Mouse (Mus musculus) MEL (cell line): ENCODE data around the gene Doc2g. TPM values are rescaled to one million over a fixed set of nuclear protein-coding genes. Genes with fewer than 3 reads are reported as not detected.

Source experiments
- DNase-seq: peaks from one replicate; pipeline ENCODE4 v3.0.0; 2011; ENCODE audit warnings: low read depth, low spot score
- H3K27ac ChIP-seq: 2 replicates; pipeline ENCODE4 v1.5.1; 2012; ENCODE audit warnings: low read depth, mild to moderate bottlenecking, control low read depth, low read length, moderate library complexity; ENCODE audit not compliant: control insufficient read depth
- H3K27me3 ChIP-seq, 2 experiments: fragments of 150-350 bp in 1 of 2; sonication (generic) in 1 of 2; 2 replicates each; pipeline ENCODE4 v1.6.1; 2012; ENCODE audit warnings: low read length in 2 of 2, mild to moderate bottlenecking in 2 of 2, improper control_type of control experiment in 1 of 2, moderate library complexity in 1 of 2; ENCODE audit not compliant: insufficient read depth in 2 of 2, control insufficient read depth in 1 of 2
- H3K36me3 ChIP-seq, 2 experiments: 2 replicates each; pipeline ENCODE4 v1.6.1; 2012 to 2014; ENCODE audit warnings: low read length in 2 of 2, improper control_type of control experiment in 1 of 2, inconsistent platforms in 1 of 2, mild to moderate bottlenecking in 1 of 2; ENCODE audit not compliant: insufficient read depth in 2 of 2, control insufficient read depth in 1 of 2
- H3K4me1 ChIP-seq, 2 experiments: fragments of 150-350 bp in 1 of 2; sonication (generic) in 1 of 2; 2 replicates each; pipeline ENCODE4 v1.6.1; 2012; ENCODE audit warnings: low read length in 2 of 2, improper control_type of control experiment in 1 of 2, mild to moderate bottlenecking in 1 of 2; ENCODE audit not compliant: insufficient read depth in 2 of 2, control insufficient read depth in 1 of 2
- H3K4me3 ChIP-seq, 2 experiments: fragments of 150-350 bp in 1 of 2; sonication (generic) in 1 of 2; 2 replicates each; pipeline ENCODE4 v1.5.1; 2012; ENCODE audit warnings: low read depth in 2 of 2, low read length in 2 of 2, mild to moderate bottlenecking in 2 of 2, moderate library complexity in 2 of 2, control low read depth in 1 of 2, improper control_type of control experiment in 1 of 2; ENCODE audit not compliant: control insufficient read depth in 1 of 2, insufficient read depth in 1 of 2
- H3K79me2 ChIP-seq: 2 replicates; pipeline ENCODE4 v1.6.1; 2012; ENCODE audit warnings: mild to moderate bottlenecking, low read length, moderate library complexity; ENCODE audit not compliant: control insufficient read depth, poor library complexity, insufficient read depth
- H3K9ac ChIP-seq: 2 replicates; pipeline ENCODE4 v1.6.1; 2012; ENCODE audit warnings: low read depth, mild to moderate bottlenecking, control low read depth, low read length, moderate library complexity; ENCODE audit not compliant: control insufficient read depth, poor library complexity, severe bottlenecking
- H3K9me3 ChIP-seq: fragments of 150-350 bp; sonication (generic); replicated peaks from 2 replicates; pipeline ENCODE4 v1.6.1; 2012; ENCODE audit warnings: mild to moderate bottlenecking, low read length, improper control_type of control experiment, moderate library complexity; ENCODE audit not compliant: insufficient read depth
- BHLHE40 ChIP-seq: IDR thresholded peaks from 2 replicates; pipeline ENCODE4 v1.6.1; 2012; ENCODE audit warnings: low read depth, mild to moderate bottlenecking, inconsistent platforms, low read length, improper control_type of control experiment, borderline replicate concordance
- CHD2 ChIP-seq: IDR thresholded peaks from 2 replicates; pipeline ENCODE4 v1.6.1; 2011; ENCODE audit warnings: low read length, improper control_type of control experiment
- E2F4 ChIP-seq: IDR thresholded peaks from 2 replicates; pipeline ENCODE4 v1.6.1; 2011; ENCODE audit warnings: low read depth, low read length, improper control_type of control experiment, borderline replicate concordance
- ELF1 ChIP-seq: IDR thresholded peaks from 2 replicates; pipeline ENCODE4 v1.6.1; 2014; ENCODE audit warnings: low read depth, mild to moderate bottlenecking, inconsistent platforms, low read length, improper control_type of control experiment, moderate library complexity
- GABPA ChIP-seq: IDR thresholded peaks from 2 replicates; pipeline ENCODE4 v1.6.1; 2012; ENCODE audit warnings: low read depth, mild to moderate bottlenecking, inconsistent platforms, low read length, improper control_type of control experiment, moderate library complexity
- HCFC1 ChIP-seq: IDR thresholded peaks from 2 replicates; pipeline ENCODE4 v1.6.1; 2012; ENCODE audit warnings: low read depth, mild to moderate bottlenecking, inconsistent platforms, low read length, improper control_type of control experiment, moderate library complexity
- KAT2A ChIP-seq: conservative IDR thresholded peaks from 2 replicates; pipeline ENCODE4 v1.6.1; 2012; ENCODE audit warnings: low read depth, low read length, improper control_type of control experiment, inconsistent platforms
- MAFK ChIP-seq: IDR thresholded peaks from 2 replicates; pipeline ENCODE4 v1.6.1; 2011; ENCODE audit warnings: low read depth, mild to moderate bottlenecking, low read length, improper control_type of control experiment, borderline replicate concordance
- MAX ChIP-seq: IDR thresholded peaks from 2 replicates; pipeline ENCODE4 v1.6.1; 2011; ENCODE audit warnings: low read length, improper control_type of control experiment
- MAZ ChIP-seq: IDR thresholded peaks from 2 replicates; pipeline ENCODE4 v1.6.1; 2012; ENCODE audit warnings: low read depth, mild to moderate bottlenecking, inconsistent platforms, low read length, improper control_type of control experiment
- MEF2A ChIP-seq: IDR thresholded peaks from 2 replicates; pipeline ENCODE4 v1.6.1; 2014; ENCODE audit warnings: low read depth, mild to moderate bottlenecking, inconsistent platforms, low read length, improper control_type of control experiment; ENCODE audit not compliant: poor library complexity, insufficient replicate concordance, severe bottlenecking; ENCODE audit errors: extremely low read depth
- MXI1 ChIP-seq: IDR thresholded peaks from 2 replicates; pipeline ENCODE4 v1.6.1; 2011; ENCODE audit warnings: mild to moderate bottlenecking, low read depth, low read length, improper control_type of control experiment
- NELFE ChIP-seq: IDR thresholded peaks from 2 replicates; pipeline ENCODE4 v1.6.1; 2011; ENCODE audit warnings: low read depth, low read length, improper control_type of control experiment
- NRF1 ChIP-seq: IDR thresholded peaks from 2 replicates; pipeline ENCODE4 v1.6.1; 2014; ENCODE audit warnings: low read depth, mild to moderate bottlenecking, inconsistent platforms, low read length, improper control_type of control experiment, moderate library complexity; ENCODE audit not compliant: poor library complexity, insufficient read depth, severe bottlenecking
- POLR2A ChIP-seq, 2 experiments: IDR thresholded peaks; 2 replicates each; pipeline ENCODE4 v1.6.1; 2011 to 2012; ENCODE audit warnings: low read length in 2 of 2, mild to moderate bottlenecking in 2 of 2, control low read depth in 1 of 2, improper control_type of control experiment in 1 of 2, low read depth in 1 of 2, moderate library complexity in 1 of 2; ENCODE audit not compliant: control insufficient read depth in 1 of 2, insufficient read depth in 1 of 2, poor library complexity in 1 of 2
- POLR2AphosphoS2 ChIP-seq: IDR thresholded peaks from 2 replicates; pipeline ENCODE4 v1.6.1; 2011; ENCODE audit warnings: low read length, improper control_type of control experiment
- POLR2AphosphoS5 ChIP-seq: IDR thresholded peaks from 2 replicates; pipeline ENCODE4 v1.6.1; 2012; ENCODE audit warnings: low read depth, borderline replicate concordance, mild to moderate bottlenecking, inconsistent platforms, low read length, moderate library complexity, mixed read lengths
- RAD21 ChIP-seq: IDR thresholded peaks from 2 replicates; pipeline ENCODE4 v1.6.1; 2011; ENCODE audit warnings: mild to moderate bottlenecking, low read depth, low read length, improper control_type of control experiment
- RCOR1 ChIP-seq: IDR thresholded peaks from 2 replicates; pipeline ENCODE4 v1.6.1; 2012; ENCODE audit warnings: low read depth, mild to moderate bottlenecking, inconsistent platforms, low read length, improper control_type of control experiment
- SIN3A ChIP-seq: IDR thresholded peaks from 2 replicates; pipeline ENCODE4 v1.6.1; 2012; ENCODE audit warnings: low read length, improper control_type of control experiment, inconsistent platforms
- SMC3 ChIP-seq: IDR thresholded peaks from 2 replicates; pipeline ENCODE4 v1.6.1; 2011; ENCODE audit warnings: low read depth, low read length, improper control_type of control experiment
- TAL1 ChIP-seq: IDR thresholded peaks from 2 replicates; pipeline ENCODE4 v1.6.1; 2012; ENCODE audit warnings: mild to moderate bottlenecking, inconsistent platforms, low read length, moderate library complexity, mixed read lengths
- TBP ChIP-seq: IDR thresholded peaks from 2 replicates; pipeline ENCODE4 v1.8.0; 2011; ENCODE audit warnings: low read depth, low read length, improper control_type of control experiment
- TCF12 ChIP-seq: IDR thresholded peaks from 2 replicates; pipeline ENCODE4 v1.6.1; 2014; ENCODE audit warnings: low read depth, mild to moderate bottlenecking, inconsistent platforms, low read length, improper control_type of control experiment, moderate library complexity
- UBTF ChIP-seq: IDR thresholded peaks from 2 replicates; pipeline ENCODE4 v1.6.1; 2012; ENCODE audit warnings: low read depth, mild to moderate bottlenecking, inconsistent platforms, low read length, improper control_type of control experiment, moderate library complexity, borderline replicate concordance; ENCODE audit not compliant: insufficient read depth
- USF2 ChIP-seq, 2 experiments: IDR thresholded peaks; 2 replicates each; pipeline ENCODE4 v1.6.1; 2011 to 2012; ENCODE audit warnings: improper control_type of control experiment in 2 of 2, low read length in 2 of 2, borderline replicate concordance in 1 of 2, inconsistent platforms in 1 of 2, low read depth in 1 of 2, mild to moderate bottlenecking in 1 of 2; ENCODE audit not compliant: insufficient read depth in 1 of 2
- ZC3H11A ChIP-seq: IDR thresholded peaks from 2 replicates; pipeline ENCODE4 v1.6.1; 2012; ENCODE audit warnings: low read depth, mild to moderate bottlenecking, inconsistent platforms, low read length, improper control_type of control experiment
- ZKSCAN1 ChIP-seq: IDR thresholded peaks from 2 replicates; pipeline ENCODE4 v1.6.1; 2012; ENCODE audit warnings: low read depth, mild to moderate bottlenecking, inconsistent platforms, low read length, improper control_type of control experiment, moderate library complexity
- ZMIZ1 ChIP-seq: IDR thresholded peaks from 2 replicates; pipeline ENCODE4 v1.6.1; 2012; ENCODE audit warnings: low read depth, mild to moderate bottlenecking, inconsistent platforms, low read length, improper control_type of control experiment, moderate library complexity
- ZNF384 ChIP-seq: IDR thresholded peaks from 2 replicates; pipeline ENCODE4 v1.6.1; 2012; ENCODE audit warnings: low read depth, mild to moderate bottlenecking, inconsistent platforms, low read length, improper control_type of control experiment
- polyA plus RNA-seq, 2 experiments: library from polyadenylated mRNA; stranded (reverse) in 1 of 2; unstranded in 1 of 2; fragments of >175 nt in 1 of 2; fragments of >200 nt in 1 of 2; gene quantifications; 2 replicates each; pipeline versions ENCODE4 v1.2.1 to v1.2.4; 2012; ENCODE audit warnings: low replicate concordance in 2 of 2, low read depth in 1 of 2; ENCODE audit not compliant: insufficient read length in 2 of 2, insufficient read depth in 1 of 2, missing spikeins in 1 of 2
- total RNA-seq: library from RNA; depleted of rRNA; stranded (reverse); fragments of 300-350 nt; gene quantifications from 2 replicates; pipeline ENCODE4 v1.2.3, GENCODE M21; 2012

The Doc2g gene
- total and polyA plus RNA-seq, 3 experiments, result 9.9 to 16.0 TPM; not detected in 1

DNA sequence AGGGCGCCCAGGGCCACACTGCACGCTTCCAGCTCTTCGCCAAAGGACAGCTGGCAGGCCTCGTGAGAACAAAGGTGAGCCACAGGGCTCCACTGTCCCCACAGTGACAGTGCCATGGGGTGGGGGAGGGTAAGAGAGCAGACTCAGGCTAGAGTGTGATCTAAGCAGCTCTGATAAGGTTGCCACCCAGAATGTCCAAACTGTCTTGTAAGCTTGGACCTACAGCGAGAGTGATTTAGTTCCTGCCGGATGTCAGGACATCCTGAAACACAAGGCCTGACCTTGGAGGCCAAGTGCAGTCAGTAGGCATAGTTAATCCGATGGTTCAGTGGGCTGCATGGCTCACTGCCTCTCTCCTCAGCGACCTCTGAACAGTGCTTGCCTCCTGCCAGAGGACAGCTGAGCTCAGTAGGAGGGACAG, 17.8 kb upstream of the Doc2g start:
- Histone ChIP-seq H3K4me3 (no peak overlapping the region), H3K27ac (no peak overlapping the region), H3K79me2 (no peaks in the 10 kb centered on the region), H3K9me3 (no peaks in the 10 kb centered on the region), H3K36me3 (no peaks in the 10 kb centered on the region; a peak in 1 of 4 replicates), H3K27me3 (no peaks in the 10 kb centered on the region; a peak in 1 of 4 replicates), H3K9ac (no peak overlapping the region)
- DNase-seq, result no peak
- no peak for TF ChIP-seq RCOR1
- no peak for TF ChIP-seq MAX
- TF ChIP-seq ZKSCAN1, result no peak
- TF ChIP-seq BHLHE40, result no peak
- no peak for TF ChIP-seq RAD21
- TF ChIP-seq KAT2A, result no peak
- no peak for TF ChIP-seq MAZ
- no peak for TF ChIP-seq SMC3
- TF ChIP-seq, all 39 proteins: peak for 0
- H3K4me1 ChIP-seq, result peaks cover 0 to 8% of the 10 kb centered on the region in 2 experiments; a peak in 2 of 4 replicates

DNA sequence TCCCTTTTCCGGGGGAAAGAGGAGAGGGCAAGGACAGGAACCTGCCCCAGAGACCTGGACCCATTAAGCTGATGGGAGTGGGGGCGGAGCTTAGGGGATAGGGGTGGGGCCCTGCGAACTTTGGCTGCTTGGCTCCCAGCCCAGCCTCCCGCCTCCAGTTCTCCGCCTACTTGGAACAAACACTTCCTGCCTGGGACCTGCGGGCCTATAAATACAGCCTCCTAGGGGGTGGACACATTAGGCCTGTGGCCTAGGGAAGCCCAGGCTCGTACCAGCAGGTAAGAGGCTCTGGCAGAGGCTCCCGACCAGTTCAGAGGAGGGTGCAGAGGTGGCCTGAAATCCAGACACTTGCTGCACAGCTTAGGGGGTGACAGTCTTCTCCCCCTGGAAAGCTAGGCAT, 16.8 kb upstream of the Doc2g start, which contains the start of gene Acy3:
Gene Acy3, plus strand, starts transcription at position 237 of the 400 bp plus-strand sequence.
- Histone ChIP-seq H3K9me3 (no peaks in the 10 kb centered on the region), H3K4me1 (peaks cover 0 to 8% of the 10 kb centered on the region in 2 experiments; a peak in 2 of 4 replicates), H3K9ac (peak within 1 kb of the TSS; percentile 67), H3K36me3 (no peaks in the 10 kb centered on the region; a peak in 1 of 4 replicates), H3K27ac (no peak within 1 kb of the TSS), H3K79me2 (no peaks in the 10 kb centered on the region), H3K4me3 (peak within 1 kb of the TSS; percentile 31 to 65), H3K27me3 (no peaks in the 10 kb centered on the region; a peak in 1 of 4 replicates)
- DNase-seq, result peak; percentile 86
- TF ChIP-seq RCOR1 (no peak), UBTF (no peak), RAD21 (no peak), MAX (no peak), CHD2 (no peak), NRF1 (no peak), ZNF384 (no peak), TCF12 (no peak), TAL1 (no peak), E2F4 (no peak), KAT2A (no peak), ELF1 (peak; percentile 68), ZMIZ1 (peak; percentile 90), SIN3A (0 out of 2 replicates have a peak, but pooled peaks have one; percentile 24), MAZ (no peak), MEF2A (no peak), NELFE (peak; percentile 89), HCFC1 (peak; percentile 68), USF2 (IDR thresholded peaks at IDR 0.05; ENCODE audit: borderline replicate concordance in 1 of 2, insufficient read depth in 1 of 2, low read depth in 1 of 2, low read length in 2 of 2) (no peak), ZKSCAN1 (no peak), MXI1 (no peak), MAFK (no peak), POLR2A (IDR thresholded peaks at IDR 0.05; ENCODE audit: control insufficient read depth in 1 of 2, insufficient read depth in 1 of 2, low read depth in 1 of 2, low read length in 2 of 2, poor library complexity in 1 of 2) (peak; percentile 93 to 95), POLR2AphosphoS5 (no peak), POLR2AphosphoS2 (peak; percentile 55; the same call in 1 of the 2 replicates), GABPA (no peak), TBP (peak; percentile 93), ZC3H11A (no peak)
